Mouse (Mus musculus): ENCODE data around the gene Gm340.

DNA sequence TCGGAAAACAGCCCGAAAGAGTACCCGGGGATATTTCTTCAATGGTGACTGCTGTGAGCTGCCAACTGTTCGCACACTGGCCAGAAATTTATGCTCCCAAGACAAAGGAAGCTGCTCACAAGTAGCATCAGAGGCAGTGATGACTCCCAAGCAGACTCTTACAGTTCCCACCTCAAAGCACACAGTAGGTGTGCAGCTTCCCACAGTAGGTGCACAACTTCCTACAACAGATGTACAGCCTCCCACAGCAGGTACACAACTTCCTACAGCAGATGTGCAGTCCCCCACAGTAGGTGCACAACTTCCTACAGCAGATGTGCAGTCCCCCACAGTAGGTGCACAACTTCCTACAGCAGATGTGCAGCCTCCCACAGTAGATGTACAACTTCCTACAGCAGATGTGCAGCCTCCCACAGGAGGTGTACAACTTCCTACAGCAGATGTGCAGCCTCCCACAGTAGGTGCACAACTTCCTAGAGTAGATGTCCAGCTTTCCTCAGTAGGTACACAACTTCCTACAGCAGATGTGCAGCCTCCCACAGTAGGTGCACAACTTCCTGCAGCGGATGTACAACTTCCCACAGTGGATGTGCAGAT is 846 bp downstream of the Gm340 start:
- TF ChIP-seq CTCF (IDR thresholded peaks at IDR 0.05; ENCODE audit: control insufficient read depth, insufficient read depth, insufficient read length) (no peak), MAX (IDR thresholded peaks at IDR 0.05) (no peak), CEBPB (IDR thresholded peaks at IDR 0.05; ENCODE audit: low read depth) (no peak)

All from C2C12 (cell line).